Mouse (Mus musculus): ENCODE measurements around the gene Cpsf6. TPM values are rescaled to one million over a fixed set of nuclear protein-coding genes. Genes with fewer than 3 reads are reported as not detected.
A peak's percentile ranks its signal among the peaks of the same experiment; 100 is the strongest.

Cpsf6 gene
- total RNA-seq (2014; rRNA removed) = 100.0 and 127 TPM in 2 replicates
- polyA plus RNA-seq (2015; fragmentation: Nextera tagmentation; extraction: Ambion mirVana) = 82.0 and 83.2 TPM in 2 replicates

- Histone ChIP-seq H3K36me3 (ENCODE audit: insufficient read depth, low read length) (no peaks in the 10 kb centered on the region), H3K9me3 (ENCODE audit: low read length) (no peaks in the 10 kb centered on the region), H3K4me3 (ENCODE audit: low read length) (no peak within 1 kb of the TSS), H3K4me2 (ENCODE audit: low read depth, low read length) (no peak within 1 kb of the TSS), H3K27ac (no peak within 1 kb of the TSS), H3K4me1 (ENCODE audit: insufficient read depth, low read length) (no peaks in the 10 kb centered on the region), H3K27me3 (ENCODE audit: insufficient read depth, low read length) (no peaks in the 10 kb centered on the region), H3K9ac (replicated peaks; ENCODE audit: low read length) (no peak within 1 kb of the TSS)
- ATAC-seq = no peak
- 86% methylated on average over 6 of the region's 6 CpGs for WGBS
- DNase-seq (ENCODE audit: low spot score) = no peak
- no peak for TF ChIP-seq CTCF (IDR thresholded peaks at IDR 0.05; ENCODE audit: low read depth)
Measured at GRCm38 (mm10) chr10:117379908-117380307, at the start of gene Cpsf6. Gene Cpsf6, minus strand, starts transcription at chr10:117380015.

- no peaks in the 10 kb centered on the region for H3K36me3 ChIP-seq (ENCODE audit: insufficient read depth, low read length)
- DNase-seq (ENCODE audit: low spot score) = no peak
- H3K4me1 ChIP-seq (ENCODE audit: insufficient read depth, low read length) = no peaks in the 10 kb centered on the region; the same call in 1 of the 2 replicates
- WGBS = 89% methylated on average over 1 of the region's 1 CpGs
- TF ChIP-seq CTCF (IDR thresholded peaks at IDR 0.05; ENCODE audit: low read depth) = no peak
- no peak overlapping the region for H3K4me2 ChIP-seq (ENCODE audit: low read depth, low read length)
- ATAC-seq = no peak
- no peaks in the 10 kb centered on the region for H3K9me3 ChIP-seq (ENCODE audit: low read length)
- no peaks in the 10 kb centered on the region for H3K27me3 ChIP-seq (ENCODE audit: insufficient read depth, low read length)
- no peak overlapping the region for H3K4me3 ChIP-seq (ENCODE audit: low read length)
- H3K27ac ChIP-seq = no peak overlapping the region
- no peak overlapping the region for H3K9ac ChIP-seq (replicated peaks; ENCODE audit: low read length)
Measured at GRCm38 (mm10) chr10:117426615-117426969, 46.8 kb upstream of the Cpsf6 start.

DNA sequence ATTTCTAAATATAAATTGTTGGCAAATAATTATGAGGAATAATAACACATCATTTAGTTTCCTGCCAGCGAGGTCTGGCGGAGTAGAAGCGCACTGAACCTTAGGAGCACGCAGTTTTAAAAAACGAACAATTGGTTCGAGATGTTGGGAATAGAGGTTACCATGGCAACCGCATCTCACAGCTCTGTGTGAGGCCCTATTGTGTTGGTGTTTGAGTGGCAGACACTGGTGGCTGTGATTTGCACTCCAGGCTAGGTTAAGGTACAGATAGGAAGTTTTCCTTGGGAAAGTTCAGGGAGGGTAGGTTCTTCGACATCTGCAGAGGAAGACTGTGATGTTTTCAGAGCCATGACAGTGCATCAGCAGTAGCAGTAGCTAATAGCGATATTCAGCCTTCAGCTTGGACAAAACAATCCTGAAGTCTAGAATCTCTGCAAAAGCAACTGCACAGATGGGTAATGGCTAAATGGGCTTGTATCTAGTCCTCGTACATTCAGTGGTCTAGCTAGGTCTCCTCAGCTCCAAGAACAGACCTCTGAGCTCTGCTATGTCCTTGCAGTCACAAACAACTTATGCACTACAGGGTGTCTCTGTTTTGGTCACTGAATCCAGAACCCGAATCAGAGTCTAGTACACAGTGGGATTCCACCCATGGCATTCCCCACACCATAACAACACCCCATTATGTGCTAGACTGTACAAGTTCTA lies 46.2 kb upstream of the Cpsf6 start:
- TF ChIP-seq CTCF (IDR thresholded peaks at IDR 0.05; ENCODE audit: low read depth) = no peak

GRCm38 (mm10) chr10:117425013-117425412 lies 45.2 kb upstream of the Cpsf6 start:
- Histone ChIP-seq H3K4me1 (ENCODE audit: insufficient read depth, low read length) (no peaks in the 10 kb centered on the region; the same call in 1 of the 2 replicates), H3K27me3 (ENCODE audit: insufficient read depth, low read length) (no peaks in the 10 kb centered on the region), H3K9me3 (ENCODE audit: low read length) (no peaks in the 10 kb centered on the region), H3K27ac (no peak overlapping the region), H3K4me2 (ENCODE audit: low read depth, low read length) (no peak overlapping the region), H3K36me3 (ENCODE audit: insufficient read depth, low read length) (no peaks in the 10 kb centered on the region), H3K4me3 (ENCODE audit: low read length) (no peak overlapping the region), H3K9ac (replicated peaks; ENCODE audit: low read length) (no peak overlapping the region)
- no peak for TF ChIP-seq CTCF (IDR thresholded peaks at IDR 0.05; ENCODE audit: low read depth)
- no peak for DNase-seq (ENCODE audit: low spot score)
- ATAC-seq = no peak
- 91% methylated on average over 5 of the region's 5 CpGs for WGBS

More for the DNA sequence above, 46.2 kb upstream of the Cpsf6 start:
- no peak overlapping the region for H3K27ac ChIP-seq
- no peaks in the 10 kb centered on the region for H3K27me3 ChIP-seq (ENCODE audit: insufficient read depth, low read length)
- peak; percentile 80 for DNase-seq (ENCODE audit: low spot score)
- no peaks in the 10 kb centered on the region for H3K9me3 ChIP-seq (ENCODE audit: low read length)
- 21% methylated on average over 11 of the region's 11 CpGs for WGBS
- no peak overlapping the region for H3K4me2 ChIP-seq (ENCODE audit: low read depth, low read length)
- no peaks in the 10 kb centered on the region; the same call in 1 of the 2 replicates for H3K4me1 ChIP-seq (ENCODE audit: insufficient read depth, low read length)
- H3K9ac ChIP-seq (replicated peaks; ENCODE audit: low read length) = no peak overlapping the region
- peak; percentile 76; the same call in 1 of the 2 replicates for ATAC-seq
- H3K4me3 ChIP-seq (ENCODE audit: low read length) = no peak overlapping the region
- H3K36me3 ChIP-seq (ENCODE audit: insufficient read depth, low read length) = no peaks in the 10 kb centered on the region

DNA sequence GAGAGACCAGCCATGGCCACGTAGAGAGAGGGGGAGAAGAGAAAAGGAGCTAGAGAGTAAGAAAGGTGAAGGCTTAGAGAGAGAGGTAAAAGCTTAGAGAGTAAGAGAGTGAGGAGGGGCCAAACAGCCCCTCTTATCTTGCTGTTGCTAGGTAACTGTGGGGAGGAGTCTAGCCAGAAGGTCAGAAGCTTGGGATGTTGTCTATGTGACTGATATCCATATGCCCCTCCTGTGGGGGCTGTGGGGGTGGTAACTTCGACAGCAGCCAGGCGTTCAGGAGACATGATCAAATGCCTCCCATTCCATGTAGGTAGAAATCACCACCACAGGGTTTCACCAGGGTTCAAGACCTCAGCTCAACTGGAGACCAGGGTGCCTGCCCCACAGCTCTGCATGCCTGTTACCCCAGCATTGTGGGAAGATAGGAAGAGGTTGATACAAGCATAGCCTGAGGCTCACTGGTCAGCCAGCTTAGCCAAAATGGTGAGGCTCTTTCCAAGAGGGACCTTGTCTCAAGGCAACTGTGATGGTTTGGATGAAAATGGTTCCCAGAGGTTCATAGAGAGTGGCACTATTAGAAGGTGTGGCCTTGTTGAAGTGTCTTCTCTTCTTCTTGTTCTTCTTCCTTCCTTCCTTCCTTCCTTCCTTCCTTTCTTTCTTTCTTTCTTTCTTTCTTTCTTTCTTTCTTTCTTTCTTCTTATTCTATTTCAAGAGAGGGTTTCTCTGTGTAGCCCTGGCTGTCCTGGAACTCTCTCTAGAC lies 44.5 kb upstream of the Cpsf6 start:
- DNase-seq (ENCODE audit: low spot score) (no peak), ATAC-seq (no peak)
- Histone ChIP-seq H3K4me2 (ENCODE audit: low read depth, low read length) (no peak overlapping the region), H3K36me3 (ENCODE audit: insufficient read depth, low read length) (no peaks in the 10 kb centered on the region), H3K9me3 (ENCODE audit: low read length) (no peaks in the 10 kb centered on the region), H3K27ac (no peak overlapping the region), H3K4me1 (ENCODE audit: insufficient read depth, low read length) (no peaks in the 10 kb centered on the region; the same call in 1 of the 2 replicates), H3K9ac (replicated peaks; ENCODE audit: low read length) (no peak overlapping the region), H3K27me3 (ENCODE audit: insufficient read depth, low read length) (no peaks in the 10 kb centered on the region), H3K4me3 (ENCODE audit: low read length) (no peak overlapping the region)
- TF ChIP-seq CTCF (IDR thresholded peaks at IDR 0.05; ENCODE audit: low read depth) = no peak
- 62% methylated on average over 3 of the region's 3 CpGs for whole genome bisulfite sequencing

- H3K4me3 ChIP-seq (ENCODE audit: low read length) = no peak overlapping the region
- H3K9ac ChIP-seq (replicated peaks; ENCODE audit: low read length) = no peak overlapping the region
- no peak overlapping the region for H3K27ac ChIP-seq
- H3K27me3 ChIP-seq (ENCODE audit: insufficient read depth, low read length) = no peaks in the 10 kb centered on the region
- H3K9me3 ChIP-seq (ENCODE audit: low read length) = no peaks in the 10 kb centered on the region
- no peak for TF ChIP-seq CTCF (IDR thresholded peaks at IDR 0.05; ENCODE audit: low read depth)
- 84% methylated on average over 17 of the region's 17 CpGs for WGBS
- H3K4me2 ChIP-seq (ENCODE audit: low read depth, low read length) = no peak overlapping the region
- no peak for DNase-seq (ENCODE audit: low spot score)
- no peaks in the 10 kb centered on the region; the same call in 1 of the 2 replicates for H3K4me1 ChIP-seq (ENCODE audit: insufficient read depth, low read length)
- H3K36me3 ChIP-seq (ENCODE audit: insufficient read depth, low read length) = no peaks in the 10 kb centered on the region
- ATAC-seq = no peak
Measured at GRCm38 (mm10) chr10:117423025-117424002, 43.5 kb upstream of the Cpsf6 start.
